Mouse (Mus musculus) T-helper 2 cell (primary cell): ENCODE measurements at regions not wholly inside any gene's neighbourhood (a gene's known extent, or its start where the extent isn't known, plus 50 kb on each side); places are given as distances from the start of the nearest gene placed in this dataset.

ENCODE experiments used
- in situ Hi-C: fragments of 300-600 bp; cut with MboI, MseI; formaldehyde crosslinking; loops from one replicate; pipeline ENCODE4 v1.15.1; 2025; ENCODE audit warnings: high pct_unique_total_duplicates

- in situ Hi-C loops: loop anchor here (5.0 to 25.0 kb wide), 7 partner anchors 259 to 1714 kb away; partner anchors contain the start of genes Zfp979 and Zfp989
Observed at GRCm38 (mm10) chr4:147231381-147231780, 74.1 kb upstream of the Zfp988 start.

GRCm38 (mm10) chr4:147231787-147232186 is 73.7 kb upstream of the Zfp988 start:
- in situ Hi-C loops: loop anchor here (5.0 to 25.0 kb wide), 7 partner anchors 259 to 1714 kb away; partner anchors contain the start of genes Zfp979 and Zfp989

GRCm38 (mm10) chr4:147232279-147232678 is 73.2 kb upstream of the Zfp988 start:
- in situ Hi-C loops: loop anchor here (5.0 to 25.0 kb wide), 7 partner anchors 260 to 1715 kb away; partner anchors contain the start of genes Zfp979 and Zfp989

- in situ Hi-C loops: loop anchor here (5.0 to 25.0 kb wide), 7 partner anchors 262 to 1717 kb away; partner anchors contain the start of genes Zfp979 and Zfp989
Observed at GRCm38 (mm10) chr4:147234227-147234626, 71.2 kb upstream of the Zfp988 start.

- in situ Hi-C loops: loop anchor here (5.0 to 25.0 kb wide), 5 partner anchors 333 to 1131 kb away; partner anchors contain the start of gene Zfp979
Observed at GRCm38 (mm10) chr4:147235441-147235840, 70.0 kb upstream of the Zfp988 start.

GRCm38 (mm10) chr4:147241315-147242182 is 63.9 kb upstream of the Zfp988 start:
- in situ Hi-C loops: loop anchor here (5.0 to 25.0 kb wide), 2 partner anchors 396 to 1634 kb away; partner anchors contain the start of gene Zfp979

GRCm38 (mm10) chr4:147242183-147242477 is 63.3 kb upstream of the Zfp988 start:
- in situ Hi-C loops: loop anchor here (5.0 to 25.0 kb wide), 2 partner anchors 395 to 1635 kb away; partner anchors contain the start of gene Zfp979

- in situ Hi-C loops: loop anchor here (5.0 to 25.0 kb wide), 2 partner anchors 389 to 519 kb away; partner anchors contain the start of gene Zfp979
Observed at GRCm38 (mm10) chr4:147248541-147248940, 56.9 kb upstream of the Zfp988 start.
